Mouse (Mus musculus) limb, embryonic 12.5 days (tissue): ENCODE data around the gene Mapre1. TPM values are rescaled to one million over a fixed set of nuclear protein-coding genes. Genes with fewer than 3 reads are reported as not detected.

ENCODE experiments used
- polyA plus RNA-seq: library from polyadenylated mRNA; unstranded; fragments of >200 nt; fragmentation: Nextera tagmentation; extraction: Ambion mirVana; gene quantifications from 2 replicates; pipeline ENCODE4 v1.2.1, GENCODE M21; 2016

Mapre1 gene
- polyA plus RNA-seq, 1 experiment from 2014 or later: 249 TPM

Other genes with a start within 250 kb of the Mapre1 start
- not detected in 2 replicates for gene 4930404H24Rik, start 248.5 kb upstream of the Mapre1 start, polyA plus RNA-seq
- 12.5 and 12.6 TPM in 2 replicates for gene Nol4l, start 211.3 kb upstream of the Mapre1 start, polyA plus RNA-seq
- 70.3 and 71.3 TPM in 2 replicates for gene Commd7, start 108.5 kb upstream of the Mapre1 start, polyA plus RNA-seq
- 15.7 and 17.0 TPM in 2 replicates for gene Dnmt3b, start 91.8 kb upstream of the Mapre1 start, polyA plus RNA-seq
- not detected in 2 replicates for gene Dnmt3c, start 44.6 kb upstream of the Mapre1 start, polyA plus RNA-seq
- gene Efcab8, start 38.7 kb downstream of the Mapre1 start, polyA plus RNA-seq: 0.14 TPM in 1 of 2 replicates, not detected in the other
- not detected in 2 replicates for gene Sun5, start 129.8 kb downstream of the Mapre1 start, polyA plus RNA-seq
- gene Bpifb2, start 133.8 kb downstream of the Mapre1 start, polyA plus RNA-seq: not detected in 2 replicates
- not detected in 2 replicates for gene Bpifb6, start 159.1 kb downstream of the Mapre1 start, polyA plus RNA-seq
- not detected in 2 replicates for gene Bpifb3, start 177.0 kb downstream of the Mapre1 start, polyA plus RNA-seq
- not detected in 2 replicates for gene Bpifb4, start 196.9 kb downstream of the Mapre1 start, polyA plus RNA-seq
- gene Bpifa6, start 233.7 kb downstream of the Mapre1 start, polyA plus RNA-seq: not detected in 2 replicates